Mouse (Mus musculus) liver, postnatal 0 days (tissue): ENCODE results near the gene Gnb4.

Experiments used
- CTCF ChIP-seq: sonication (generic); IDR thresholded peaks from 2 replicates; pipeline ENCODE4 v1.5.1; 2016; ENCODE audit warnings: antibody characterized with exemption, low read depth
- EP300 ChIP-seq: IDR thresholded peaks from 2 replicates; pipeline ENCODE4 v1.6.1; 2016; ENCODE audit warnings: antibody characterized with exemption, low read depth, mild to moderate bottlenecking

- no peak for TF ChIP-seq CTCF
- TF ChIP-seq EP300 = no peak
Measured at GRCm38 (mm10) chr3:32646918-32647317, 30.5 kb upstream of the Gnb4 start.
